Mouse (Mus musculus): ENCODE data around the gene Fem1a. TPM values are rescaled to one million over a fixed set of nuclear protein-coding genes. Genes with fewer than 3 reads are reported as not detected.
A peak's percentile ranks its signal among the peaks of the same experiment; 100 is the strongest.
"Not testable (repeated sequence)": the region's sequence is repeated elsewhere in the genome, so short reads cannot be mapped to it uniquely, and the experiment has no call there.

The Fem1a gene
- polyA plus RNA-seq, 1 experiment = 19.9 TPM

DNA sequence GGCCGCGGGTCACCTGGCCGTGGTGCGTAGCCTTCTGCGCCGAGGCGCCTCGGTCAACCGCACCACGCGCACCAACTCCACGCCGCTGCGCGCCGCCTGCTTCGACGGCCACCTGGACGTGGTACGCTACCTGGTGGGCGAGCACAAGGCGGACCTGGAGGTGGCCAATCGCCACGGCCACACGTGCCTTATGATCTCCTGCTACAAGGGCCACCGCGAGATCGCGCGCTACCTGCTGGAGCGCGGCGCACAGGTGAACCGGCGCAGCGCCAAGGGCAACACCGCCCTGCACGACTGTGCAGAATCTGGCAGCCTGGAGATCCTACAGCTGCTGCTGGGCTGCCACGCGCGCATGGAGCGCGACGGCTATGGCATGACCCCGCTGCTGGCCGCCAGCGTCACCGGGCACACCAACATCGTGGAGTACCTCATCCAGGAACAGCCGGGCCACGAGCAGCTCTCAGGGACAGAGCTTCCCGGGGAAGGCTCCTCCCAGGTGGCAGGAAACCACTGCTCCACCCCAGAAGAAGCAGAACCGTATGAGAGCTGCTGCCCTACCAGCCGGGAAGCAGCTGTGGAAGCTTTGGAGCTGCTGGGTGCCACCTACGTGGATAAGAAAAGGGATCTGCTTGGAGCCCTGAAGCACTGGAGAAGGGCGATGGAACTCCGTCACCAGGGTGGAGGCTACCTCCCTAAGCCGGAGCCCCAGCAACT is 728 bp downstream of the Fem1a start:
- Histone ChIP-seq H3K27ac (ENCODE audit: insufficient read depth, low read length) (no peak overlapping the region), H3K4me1 (ENCODE audit: control insufficient read depth, insufficient read depth, low read length) (peaks cover 28% of the 10 kb centered on the region), H3K27me3 (ENCODE audit: control insufficient read depth, insufficient read depth, low read length) (no peaks in the 10 kb centered on the region), H3K4me3 (replicated peaks; ENCODE audit: insufficient read depth, low read depth, low read length) (peak overlapping the region; percentile 43)
- DNase-seq = peak in 1 of 2 experiments; percentile 56
- TF ChIP-seq CTCF (IDR thresholded peaks at IDR 0.05; ENCODE audit: borderline replicate concordance, insufficient read depth, low read depth, low read length) (no peak), POLR2A (IDR thresholded peaks at IDR 0.05; ENCODE audit: borderline replicate concordance, insufficient read depth, low read length) (no peak)
- WGBS = 4% methylated on average over 54 of the region's 58 CpGs

DNA sequence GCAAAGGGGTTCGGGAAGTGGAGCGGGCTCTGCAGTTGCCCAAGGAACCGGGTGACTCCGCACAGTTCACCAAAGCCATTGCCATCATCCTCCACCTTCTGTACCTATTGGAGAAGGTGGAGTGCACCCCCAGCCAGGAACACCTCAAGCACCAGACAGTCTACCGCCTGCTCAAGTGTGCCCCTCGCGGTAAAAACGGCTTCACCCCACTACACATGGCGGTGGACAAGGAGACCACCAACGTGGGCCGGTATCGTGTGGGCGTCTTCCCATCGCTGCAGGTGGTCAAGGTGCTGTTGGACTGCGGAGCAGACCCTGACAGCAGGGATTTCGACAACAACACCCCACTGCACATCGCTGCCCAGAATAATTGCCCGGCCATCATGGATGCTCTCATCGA is 1.7 kb downstream of the Fem1a start:
- WGBS = 90% methylated on average over 19 of the region's 19 CpGs
- H3K4me1 ChIP-seq (ENCODE audit: control insufficient read depth, insufficient read depth, low read length) = peaks cover 32% of the 10 kb centered on the region
- not testable (repeated sequence) for H3K4me3 ChIP-seq (replicated peaks; ENCODE audit: insufficient read depth, low read depth, low read length); H3K27ac ChIP-seq (ENCODE audit: insufficient read depth, low read length); H3K27me3 ChIP-seq (ENCODE audit: control insufficient read depth, insufficient read depth, low read length); DNase-seq

DNA sequence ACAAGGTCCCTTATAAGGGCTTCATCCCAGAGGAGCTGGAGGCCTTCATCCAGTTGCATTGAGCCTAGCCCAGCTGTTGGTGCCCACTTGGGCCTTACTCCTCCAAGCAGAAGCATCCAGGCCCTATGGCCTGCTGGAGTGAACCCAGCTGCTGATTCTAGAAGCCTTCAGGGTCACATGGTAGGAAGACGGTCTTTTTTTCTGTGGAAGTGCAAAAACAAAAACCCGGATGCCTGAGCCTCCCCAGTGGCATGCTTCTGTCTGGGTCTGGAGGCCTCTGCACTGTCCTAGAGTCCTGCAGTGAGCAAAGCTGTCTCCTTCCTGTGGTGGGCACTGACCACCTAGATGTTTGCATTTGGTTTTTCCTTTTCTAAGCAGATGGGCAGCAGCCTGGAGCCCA is 2.2 kb downstream of the Fem1a start:
- not testable (repeated sequence) for H3K27ac ChIP-seq (ENCODE audit: insufficient read depth, low read length); H3K4me3 ChIP-seq (replicated peaks; ENCODE audit: insufficient read depth, low read depth, low read length); H3K27me3 ChIP-seq (ENCODE audit: control insufficient read depth, insufficient read depth, low read length); DNase-seq
- 45% methylated on average over 2 of the region's 2 CpGs for WGBS
- H3K4me1 ChIP-seq (ENCODE audit: control insufficient read depth, insufficient read depth, low read length) = peaks cover 32% of the 10 kb centered on the region

DNA sequence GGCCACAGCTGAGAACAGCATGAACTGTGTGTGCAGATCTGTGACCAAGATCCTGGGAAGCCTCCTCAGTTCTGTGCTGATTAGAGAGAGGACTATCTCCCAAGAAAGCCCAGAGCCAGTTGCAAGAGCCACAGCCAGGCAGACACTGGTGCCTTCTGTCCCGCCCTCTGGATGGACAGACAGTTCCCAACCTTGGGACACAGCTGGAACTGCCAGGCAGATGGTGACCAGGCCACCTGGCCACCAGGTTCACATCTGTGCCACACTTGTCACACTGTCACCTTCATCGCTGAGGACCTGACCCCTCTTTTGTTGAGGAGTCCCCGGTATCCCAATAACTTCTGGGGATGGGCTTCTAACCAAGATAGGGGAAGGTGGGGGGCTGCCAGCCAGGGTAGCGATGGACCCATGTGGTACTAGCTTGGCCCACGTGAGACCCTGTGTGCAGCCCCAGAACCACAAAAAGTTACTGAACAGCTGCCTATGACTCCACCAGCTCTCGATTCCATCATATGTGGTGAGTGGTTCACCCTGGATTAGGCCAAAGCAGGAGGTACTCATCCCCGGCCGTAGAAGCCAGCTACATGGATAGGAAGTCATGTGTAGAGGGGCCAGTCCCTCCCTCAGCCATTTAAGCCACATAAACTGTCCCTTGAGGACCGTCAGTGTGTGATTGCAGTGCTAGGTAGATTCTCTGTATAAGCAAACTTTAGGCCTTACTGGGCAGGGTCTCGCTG is 2.9 kb downstream of the Fem1a start:
- no peak for DNase-seq
- 80% methylated on average over 10 of the region's 10 CpGs for WGBS
- Histone ChIP-seq H3K27ac (ENCODE audit: insufficient read depth, low read length) (no peak overlapping the region), H3K27me3 (ENCODE audit: control insufficient read depth, insufficient read depth, low read length) (no peaks in the 10 kb centered on the region), H3K4me3 (replicated peaks; ENCODE audit: insufficient read depth, low read depth, low read length) (peak overlapping the region; percentile 23), H3K4me1 (ENCODE audit: control insufficient read depth, insufficient read depth, low read length) (peaks cover 32% of the 10 kb centered on the region)
- no peak for TF ChIP-seq CTCF (IDR thresholded peaks at IDR 0.05; ENCODE audit: borderline replicate concordance, insufficient read depth, low read depth, low read length)
- TF ChIP-seq POLR2A (IDR thresholded peaks at IDR 0.05; ENCODE audit: borderline replicate concordance, insufficient read depth, low read length) = no peak

DNA sequence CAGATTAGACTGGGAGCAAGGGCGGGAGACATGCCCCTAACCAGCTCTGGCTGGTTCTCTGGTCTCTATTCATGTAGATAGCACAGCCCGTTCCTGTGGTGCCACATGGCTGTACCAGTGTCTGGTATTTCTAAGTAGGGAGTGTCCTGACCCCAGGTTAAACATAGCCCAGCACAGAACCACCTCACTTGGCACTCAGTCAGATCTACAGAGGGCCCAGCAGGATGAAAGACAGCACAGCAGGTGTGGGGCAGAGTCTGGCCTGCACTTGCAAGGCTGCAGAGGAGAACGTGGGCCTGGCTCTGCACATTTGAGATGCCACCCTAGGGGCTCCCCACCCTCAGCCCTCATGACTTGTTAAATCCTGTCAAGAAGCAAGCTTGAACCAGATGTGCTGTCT is 4.6 kb downstream of the Fem1a start:
- H3K4me1 ChIP-seq (ENCODE audit: control insufficient read depth, insufficient read depth, low read length) = peaks cover 32% of the 10 kb centered on the region

DNA sequence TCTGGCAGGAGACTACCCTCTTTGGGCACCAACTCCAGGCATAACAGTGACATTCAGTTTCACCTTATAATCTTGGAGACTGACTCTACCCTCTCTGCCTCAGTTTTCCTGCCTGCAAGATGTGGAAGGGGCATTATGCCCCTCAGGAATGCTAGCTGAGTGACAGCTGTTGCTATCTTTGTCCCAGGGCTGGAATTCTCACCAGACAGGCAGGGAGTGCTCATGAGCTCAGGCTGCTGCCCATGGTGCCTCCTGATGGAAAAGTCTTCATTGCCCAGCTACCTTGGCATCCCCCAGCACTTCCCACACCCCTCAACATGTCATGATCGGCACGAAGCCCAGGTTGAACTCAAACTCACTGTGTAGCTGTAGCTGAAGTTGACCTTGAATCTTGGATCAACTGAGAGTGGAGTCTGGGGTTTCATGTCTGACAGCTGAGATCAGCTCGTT is 6.1 kb downstream of the Fem1a start:
- no peak for DNase-seq
- Histone ChIP-seq H3K27ac (ENCODE audit: insufficient read depth, low read length) (no peak overlapping the region), H3K4me3 (replicated peaks; ENCODE audit: insufficient read depth, low read depth, low read length) (no peak overlapping the region), H3K27me3 (ENCODE audit: control insufficient read depth, insufficient read depth, low read length) (no peaks in the 10 kb centered on the region), H3K4me1 (ENCODE audit: control insufficient read depth, insufficient read depth, low read length) (peaks cover 32% of the 10 kb centered on the region)
- TF ChIP-seq CTCF (IDR thresholded peaks at IDR 0.05; ENCODE audit: borderline replicate concordance, insufficient read depth, low read depth, low read length) (no peak), POLR2A (IDR thresholded peaks at IDR 0.05; ENCODE audit: borderline replicate concordance, insufficient read depth, low read length) (no peak)
- WGBS = 22% methylated on average over 3 of the region's 3 CpGs

More for the DNA sequence above, 4.6 kb downstream of the Fem1a start:
- Histone ChIP-seq H3K4me3 (replicated peaks; ENCODE audit: insufficient read depth, low read depth, low read length) (peak overlapping the region; percentile 8), H3K27ac (ENCODE audit: insufficient read depth, low read length) (no peak overlapping the region), H3K27me3 (ENCODE audit: control insufficient read depth, insufficient read depth, low read length) (no peaks in the 10 kb centered on the region)
- 25% methylated on average over 3 of the region's 3 CpGs for WGBS
- no peak for TF ChIP-seq CTCF (IDR thresholded peaks at IDR 0.05; ENCODE audit: borderline replicate concordance, insufficient read depth, low read depth, low read length)
- no peak for TF ChIP-seq POLR2A (IDR thresholded peaks at IDR 0.05; ENCODE audit: borderline replicate concordance, insufficient read depth, low read length)
- no peak for DNase-seq

DNA sequence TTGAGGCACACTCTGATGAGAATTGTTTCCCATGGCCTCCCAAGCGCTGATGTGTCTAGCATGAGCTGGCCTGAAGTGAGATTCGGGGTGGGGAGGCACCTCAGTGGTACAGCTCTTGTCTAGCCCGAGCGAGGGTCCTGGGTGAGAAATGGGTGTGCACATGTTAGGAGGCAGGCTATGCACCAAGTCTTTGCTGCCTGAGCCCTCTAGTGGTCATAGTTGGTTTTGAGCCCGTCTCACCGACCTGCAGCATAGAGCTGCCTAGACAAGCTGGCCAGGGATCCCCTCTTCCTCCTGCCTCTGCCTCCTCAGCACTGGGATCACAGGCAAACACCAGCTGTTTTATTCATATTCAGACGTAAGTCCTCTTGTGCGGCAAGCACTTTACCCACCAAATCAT is 7.4 kb downstream of the Fem1a start:
- DNase-seq = peak; percentile 75 to 81
- Histone ChIP-seq H3K4me3 (replicated peaks; ENCODE audit: insufficient read depth, low read depth, low read length) (no peak overlapping the region), H3K27me3 (ENCODE audit: control insufficient read depth, insufficient read depth, low read length) (no peaks in the 10 kb centered on the region), H3K4me1 (ENCODE audit: control insufficient read depth, insufficient read depth, low read length) (peaks cover 26% of the 10 kb centered on the region), H3K27ac (ENCODE audit: insufficient read depth, low read length) (no peak overlapping the region)
- WGBS = 12% methylated on average over 8 of the region's 8 CpGs
- no peak for TF ChIP-seq POLR2A (IDR thresholded peaks at IDR 0.05; ENCODE audit: borderline replicate concordance, insufficient read depth, low read length)
- peak; percentile 90 for TF ChIP-seq CTCF (IDR thresholded peaks at IDR 0.05; ENCODE audit: borderline replicate concordance, insufficient read depth, low read depth, low read length)

DNA sequence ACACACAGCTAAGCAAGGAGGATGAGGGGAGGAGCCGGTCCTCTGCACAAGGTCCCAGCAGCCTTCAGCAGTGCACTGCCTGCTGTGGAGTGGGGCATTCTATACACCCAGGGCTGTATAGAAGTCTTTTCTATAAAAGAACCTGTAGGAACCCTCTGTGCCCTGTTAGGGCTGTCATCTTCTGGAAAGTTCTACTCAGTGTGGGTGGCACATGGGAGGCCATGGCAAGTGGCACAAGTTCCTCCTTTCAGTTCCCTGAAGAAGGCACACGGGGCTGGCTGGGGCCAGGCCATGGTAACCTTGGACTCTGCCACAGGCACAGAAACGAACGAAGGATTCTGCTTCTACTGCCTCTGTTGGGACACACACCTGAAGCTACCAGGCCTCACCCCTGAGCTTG is 8.4 kb downstream of the Fem1a start:
- DNase-seq = no peak
- no peak overlapping the region for H3K4me3 ChIP-seq (replicated peaks; ENCODE audit: insufficient read depth, low read depth, low read length)
- H3K4me1 ChIP-seq (ENCODE audit: control insufficient read depth, insufficient read depth, low read length) = peaks cover 22% of the 10 kb centered on the region
- H3K27me3 ChIP-seq (ENCODE audit: control insufficient read depth, insufficient read depth, low read length) = no peaks in the 10 kb centered on the region
- WGBS = 84% methylated on average over 4 of the region's 4 CpGs
- no peak for TF ChIP-seq POLR2A (IDR thresholded peaks at IDR 0.05; ENCODE audit: borderline replicate concordance, insufficient read depth, low read length)
- TF ChIP-seq CTCF (IDR thresholded peaks at IDR 0.05; ENCODE audit: borderline replicate concordance, insufficient read depth, low read depth, low read length) = no peak
- no peak overlapping the region for H3K27ac ChIP-seq (ENCODE audit: insufficient read depth, low read length)
